Mouse (Mus musculus) layer of hippocampus, adult 11-12 months (tissue): ENCODE measurements around the gene Arsb.

ENCODE experiments used
- DNase-seq: peaks from one replicate; pipeline ENCODE4 v3.0.0; 2022; ENCODE audit warnings: low spot score

The Arsb gene

GRCm38 (mm10) chr13:93771588-93772278 is at the start of gene Arsb:
Arsb (plus strand) TSS chr13:93771630.
- DNase-seq, result peak; percentile 82

- peak; percentile 43 for DNase-seq
These were observed 49.5 kb upstream of the Arsb start for GRCm38 (mm10) chr13:93721916-93722315.

- DNase-seq, result no peak
These were observed 48.0 kb upstream of the Arsb start for GRCm38 (mm10) chr13:93723455-93723854.

- DNase-seq, result no peak
These were observed 47.2 kb upstream of the Arsb start for GRCm38 (mm10) chr13:93724206-93724605.

- no peak for DNase-seq
These were observed 36.2 kb upstream of the Arsb start for GRCm38 (mm10) chr13:93735131-93735636.

- no peak for DNase-seq
These were observed 27.3 kb upstream of the Arsb start for GRCm38 (mm10) chr13:93744118-93744517.

GRCm38 (mm10) chr13:93752597-93753400 is 18.6 kb upstream of the Arsb start:
- no peak for DNase-seq

- no peak for DNase-seq
These were observed 16.3 kb upstream of the Arsb start for GRCm38 (mm10) chr13:93755084-93755483.

- DNase-seq, result no peak
These were observed 14.8 kb upstream of the Arsb start for GRCm38 (mm10) chr13:93756674-93757073.

GRCm38 (mm10) chr13:93757514-93757913 is 13.9 kb upstream of the Arsb start:
- no peak for DNase-seq

GRCm38 (mm10) chr13:93758149-93758898 is 13.1 kb upstream of the Arsb start:
- no peak for DNase-seq

GRCm38 (mm10) chr13:93761831-93762230 is 9.6 kb upstream of the Arsb start:
- no peak for DNase-seq

- DNase-seq, result no peak
These were observed 8.6 kb upstream of the Arsb start for GRCm38 (mm10) chr13:93762879-93763278.

GRCm38 (mm10) chr13:93764321-93764973 is 7.0 kb upstream of the Arsb start:
- DNase-seq, result no peak

GRCm38 (mm10) chr13:93771031-93771587 is 321 bp upstream of the Arsb start:
- DNase-seq, result no peak

- no peak for DNase-seq
These were observed 828 bp downstream of the Arsb start for GRCm38 (mm10) chr13:93772279-93772636.

GRCm38 (mm10) chr13:93772861-93773260 is 1.4 kb downstream of the Arsb start:
- DNase-seq, result no peak

- DNase-seq, result no peak
These were observed 2.4 kb downstream of the Arsb start for GRCm38 (mm10) chr13:93773704-93774315.

- DNase-seq, result no peak
These were observed 11.4 kb downstream of the Arsb start for GRCm38 (mm10) chr13:93782823-93783222.

- DNase-seq, result no peak
These were observed 13.9 kb downstream of the Arsb start for GRCm38 (mm10) chr13:93785329-93785728.

GRCm38 (mm10) chr13:93786051-93786450 is 14.6 kb downstream of the Arsb start:
- no peak for DNase-seq
